Mouse (Mus musculus) thymus, postnatal 14 days (tissue): ENCODE data around the gene Tmem201.
A peak's percentile ranks its signal among the peaks of the same experiment; 100 is the strongest.
"Not testable (repeated sequence)": the region's sequence is repeated elsewhere in the genome, so short reads cannot be mapped to it uniquely, and the experiment has no call there.

Experiments
- DNase-seq: peaks from one replicate; pipeline ENCODE4 v3.0.0; 2021

Tmem201 gene

DNA sequence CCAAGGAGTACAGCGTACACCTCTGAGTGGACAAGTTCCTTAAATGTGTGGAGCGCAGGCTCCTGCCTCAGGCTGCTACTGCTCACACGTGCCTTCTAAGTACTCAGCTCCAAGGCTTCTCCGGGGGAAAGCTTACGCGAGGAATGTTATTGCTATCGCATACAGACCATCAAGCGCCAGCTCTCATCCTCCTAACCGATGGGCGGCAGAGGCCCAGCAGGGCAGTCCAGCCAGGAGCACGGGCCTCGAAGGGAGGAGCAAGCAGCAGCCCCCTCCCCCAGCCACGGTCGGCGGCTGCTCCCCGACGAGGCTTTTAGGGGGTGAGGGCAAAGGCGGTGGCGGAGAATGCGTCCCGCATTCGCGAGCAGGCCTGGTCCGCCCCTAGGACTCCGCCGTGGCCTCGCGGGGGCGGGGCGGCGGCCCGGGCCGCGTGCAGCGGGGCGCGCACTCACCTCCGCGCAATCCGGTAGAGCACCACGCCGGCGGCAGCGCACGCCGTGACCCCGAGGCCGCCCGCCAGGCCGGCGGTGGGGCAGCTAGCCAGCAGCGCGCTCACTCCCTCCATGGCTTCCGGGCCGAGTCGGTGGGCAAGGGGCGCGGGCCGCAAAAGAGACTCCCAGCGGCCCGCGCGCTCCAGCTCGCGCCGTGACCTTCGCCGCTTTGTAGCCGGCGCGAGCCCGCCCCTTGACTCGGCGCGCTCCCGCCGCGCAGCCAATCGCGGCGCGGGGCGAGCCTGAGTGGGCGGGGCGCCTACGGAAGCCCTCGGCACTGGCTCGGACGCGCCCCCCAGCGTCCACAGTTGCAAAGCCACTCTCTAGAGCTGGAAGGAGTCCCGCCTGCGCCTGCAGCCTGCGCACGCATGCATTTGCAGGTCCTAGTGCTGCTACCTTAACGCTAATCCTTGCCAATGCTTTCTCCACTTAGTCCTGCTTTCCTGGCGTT lies at the start of gene Tmem201:
Gene Tmem201 (minus strand): TSS at position 662 of the 942 bp plus-strand sequence.
- DNase-seq = peak; percentile 97

DNA sequence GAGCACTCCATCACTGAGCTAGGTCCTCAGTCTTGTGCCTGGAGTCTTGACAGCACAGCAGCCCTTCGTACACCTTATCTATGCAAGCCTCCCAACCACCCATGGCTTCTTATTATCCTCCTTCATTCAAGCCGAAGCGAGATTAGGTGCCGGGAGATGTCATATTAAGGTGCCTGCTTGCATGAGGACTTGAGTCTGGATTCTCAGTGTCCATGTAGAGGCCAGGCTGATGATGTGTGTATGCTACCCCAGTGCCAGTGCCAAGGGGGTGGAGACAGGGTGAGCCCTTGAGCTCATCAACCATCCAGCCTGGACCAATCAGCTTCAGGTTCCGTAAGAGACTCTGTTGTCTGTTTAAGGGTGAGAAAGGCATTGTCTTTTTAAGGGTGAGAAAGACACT lies 47.1 kb upstream of the Tmem201 start:
- no peak for DNase-seq

DNA sequence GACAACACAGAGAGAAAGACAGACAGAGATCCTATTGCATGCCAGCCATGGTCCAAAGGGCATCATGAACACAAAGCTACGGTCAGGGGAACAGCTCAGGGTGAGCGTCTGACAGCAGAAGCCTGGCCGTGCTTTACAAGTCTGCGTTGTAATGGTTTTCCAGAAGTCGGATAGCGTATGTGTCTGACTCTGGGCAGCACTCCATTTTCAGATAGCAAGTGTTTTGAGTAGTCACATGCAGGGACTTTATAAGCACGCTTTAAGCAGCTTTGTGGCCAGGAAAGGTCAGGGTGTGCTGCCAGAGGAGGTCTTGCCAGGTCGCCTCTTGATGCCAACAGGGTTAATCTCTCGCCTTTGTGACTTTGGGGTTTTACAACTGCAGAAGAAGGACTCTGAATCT lies 46.5 kb upstream of the Tmem201 start:
- no peak for DNase-seq

DNA sequence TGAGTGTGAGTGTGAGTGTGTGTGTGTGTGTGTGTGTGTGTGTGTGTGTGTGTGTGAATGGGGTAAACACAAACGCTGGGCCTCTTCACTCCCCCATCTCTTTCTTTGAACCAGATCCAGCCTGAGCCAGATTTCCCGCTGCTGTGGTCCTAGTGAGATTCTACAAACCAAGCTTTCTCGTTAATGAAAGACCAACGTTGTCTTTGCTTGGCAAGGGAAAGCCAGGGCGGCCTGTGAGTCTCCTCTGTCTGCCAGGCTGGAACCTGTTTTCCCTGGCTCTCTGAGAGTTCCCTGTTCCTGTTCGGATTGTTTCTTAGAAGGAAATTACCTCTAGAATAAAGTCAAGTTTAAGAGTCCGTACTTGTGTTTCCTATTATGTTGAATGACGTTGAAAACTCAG lies 45.1 kb upstream of the Tmem201 start:
- no peak for DNase-seq

DNA sequence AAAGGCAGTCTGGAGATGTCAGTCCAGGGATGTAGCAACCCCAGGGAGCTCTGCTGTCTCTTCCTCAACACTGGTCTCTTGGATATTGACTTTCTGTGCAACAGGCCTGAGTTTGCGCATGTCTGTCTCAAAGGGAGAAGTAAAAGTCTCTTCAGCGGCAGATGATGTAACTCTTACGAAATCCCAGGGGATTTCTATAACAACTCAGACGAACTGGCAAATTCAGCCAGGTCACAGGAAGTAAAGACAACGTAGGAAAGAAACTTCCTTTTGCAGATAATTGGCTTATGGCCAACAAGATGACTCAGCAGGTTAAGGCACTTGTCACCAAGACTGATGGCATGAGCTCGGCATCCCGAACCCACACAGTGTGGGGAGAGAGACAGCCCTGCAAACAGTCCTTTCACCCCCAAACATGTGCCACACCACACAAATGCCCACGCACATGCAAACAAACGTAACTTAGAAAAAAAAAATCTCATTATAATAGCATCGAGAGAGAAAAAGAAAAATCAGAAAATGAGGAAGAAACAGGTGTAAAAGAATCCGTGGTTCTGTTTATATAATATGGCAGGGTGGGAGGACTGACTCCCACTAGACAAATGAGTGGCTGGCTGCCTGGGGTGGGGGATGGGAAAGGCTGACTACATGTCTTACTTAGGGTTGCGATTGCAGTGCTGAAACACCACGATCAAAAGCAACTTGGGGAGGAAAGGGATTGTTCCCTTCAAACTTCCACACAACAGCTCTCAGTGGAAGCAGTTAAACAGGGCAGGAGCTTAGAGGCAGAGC lies 42.9 kb upstream of the Tmem201 start:
- no peak for DNase-seq

DNA sequence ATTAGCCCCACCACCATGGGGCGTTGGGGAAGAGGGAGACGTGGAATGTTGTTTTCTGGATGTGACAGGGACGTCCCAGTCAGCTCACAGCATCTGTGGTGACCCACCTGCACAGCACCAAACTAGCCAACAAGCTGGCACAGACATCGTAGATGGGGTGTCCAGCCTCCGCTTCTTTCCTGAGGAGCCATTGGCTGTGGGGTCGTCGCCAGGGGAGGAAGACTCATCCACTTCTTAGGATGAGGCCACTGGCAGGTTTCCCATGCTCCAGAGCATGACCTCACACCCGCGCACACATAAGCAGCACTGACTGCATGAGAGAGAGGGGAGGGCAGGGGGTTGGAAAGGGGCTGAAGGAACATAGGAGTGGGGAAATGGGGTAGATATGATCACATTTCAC lies 42.1 kb upstream of the Tmem201 start:
- DNase-seq = no peak

DNA sequence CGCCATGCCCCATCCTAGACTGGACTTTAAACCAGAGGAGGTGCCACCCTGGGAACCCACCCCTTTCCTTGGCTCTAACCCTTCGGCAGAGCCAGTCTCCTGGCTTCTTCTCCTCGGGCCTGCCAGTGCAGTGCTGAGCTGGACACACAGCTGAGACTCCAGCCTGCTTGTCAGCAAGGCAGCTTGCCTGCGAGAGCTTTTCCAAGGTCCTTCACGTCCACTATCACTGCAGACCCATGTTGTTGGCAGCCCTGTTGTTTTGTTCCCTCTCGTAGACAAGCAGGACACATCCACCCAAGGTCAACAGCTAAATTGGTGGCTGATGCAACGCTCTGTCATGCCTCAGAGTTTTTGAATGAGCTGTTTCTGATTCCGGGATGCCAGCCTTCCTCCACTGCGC lies 39.3 kb upstream of the Tmem201 start:
- no peak for DNase-seq

DNA sequence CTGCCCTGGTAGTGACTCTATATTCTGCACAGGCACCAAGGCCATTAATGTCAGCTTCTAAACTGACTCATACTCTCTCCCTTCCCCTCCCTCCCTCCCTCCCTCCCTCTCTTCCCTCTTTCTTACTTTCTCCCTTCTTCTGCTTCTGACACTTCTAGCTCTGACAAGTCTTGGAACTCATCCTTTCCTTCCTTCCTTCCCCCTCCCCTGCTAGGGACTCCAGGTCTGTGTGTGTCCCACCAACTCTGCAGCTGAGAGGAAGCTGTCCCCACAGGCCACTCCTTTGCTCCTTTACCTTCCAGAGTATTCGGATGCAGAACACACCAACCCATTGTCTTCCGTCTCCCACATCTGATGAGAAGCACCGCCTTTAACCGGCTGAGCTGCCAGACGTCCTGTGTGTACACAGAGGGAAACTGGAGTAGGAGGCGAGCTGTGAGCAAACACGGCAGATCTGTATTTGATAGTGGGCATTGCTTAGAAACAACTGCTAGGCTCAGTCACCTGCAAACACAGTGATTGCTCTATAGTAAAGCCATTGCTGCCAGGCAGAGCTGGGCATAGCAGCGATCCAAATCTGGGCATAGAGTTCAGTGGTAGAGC lies 38.0 kb upstream of the Tmem201 start:
- no peak for DNase-seq

DNA sequence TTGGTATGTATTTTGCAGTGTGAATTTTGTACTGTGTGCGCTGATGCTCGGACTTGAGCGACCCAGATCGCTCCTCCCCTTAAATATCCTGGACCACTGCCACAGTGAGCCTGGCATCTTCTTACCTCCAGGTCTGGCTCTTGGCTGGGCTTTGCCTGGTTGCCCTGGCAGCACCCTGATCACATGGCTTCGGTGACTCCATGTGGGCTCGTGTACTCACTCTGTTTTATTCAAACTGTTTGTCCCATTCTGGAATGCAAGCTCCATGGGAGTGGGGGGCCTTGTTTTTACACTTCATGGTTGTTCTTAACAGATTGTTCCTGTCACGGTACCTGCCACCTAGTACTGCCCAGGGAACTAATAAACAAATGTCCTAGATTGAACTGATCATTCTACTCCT lies 37.5 kb upstream of the Tmem201 start:
- no peak for DNase-seq

DNA sequence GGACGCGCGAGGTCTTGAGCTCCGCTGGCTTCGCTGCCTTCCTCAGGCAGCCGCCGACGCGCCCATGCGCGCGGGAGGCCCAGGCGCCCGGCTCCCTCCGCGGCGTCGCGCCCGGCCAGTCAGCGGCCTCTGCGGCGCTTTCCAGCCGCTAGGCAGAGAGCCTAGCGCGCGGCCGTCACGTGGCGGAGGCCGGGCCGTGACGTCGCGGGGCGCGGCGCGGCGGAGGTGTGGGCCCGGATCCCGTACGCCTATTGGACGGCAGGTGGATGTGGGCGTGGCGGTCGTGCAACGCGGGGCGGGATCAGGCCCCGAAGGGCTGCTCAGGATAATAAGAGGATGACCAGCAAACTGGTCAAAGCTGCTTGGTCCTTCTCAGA lies 36.2 kb upstream of the Tmem201 start, which contains the start of gene Slc25a33:
Gene Slc25a33 (minus strand): TSS at position 184 of the 377 bp plus-strand sequence.
- DNase-seq = peak; percentile 91

DNA sequence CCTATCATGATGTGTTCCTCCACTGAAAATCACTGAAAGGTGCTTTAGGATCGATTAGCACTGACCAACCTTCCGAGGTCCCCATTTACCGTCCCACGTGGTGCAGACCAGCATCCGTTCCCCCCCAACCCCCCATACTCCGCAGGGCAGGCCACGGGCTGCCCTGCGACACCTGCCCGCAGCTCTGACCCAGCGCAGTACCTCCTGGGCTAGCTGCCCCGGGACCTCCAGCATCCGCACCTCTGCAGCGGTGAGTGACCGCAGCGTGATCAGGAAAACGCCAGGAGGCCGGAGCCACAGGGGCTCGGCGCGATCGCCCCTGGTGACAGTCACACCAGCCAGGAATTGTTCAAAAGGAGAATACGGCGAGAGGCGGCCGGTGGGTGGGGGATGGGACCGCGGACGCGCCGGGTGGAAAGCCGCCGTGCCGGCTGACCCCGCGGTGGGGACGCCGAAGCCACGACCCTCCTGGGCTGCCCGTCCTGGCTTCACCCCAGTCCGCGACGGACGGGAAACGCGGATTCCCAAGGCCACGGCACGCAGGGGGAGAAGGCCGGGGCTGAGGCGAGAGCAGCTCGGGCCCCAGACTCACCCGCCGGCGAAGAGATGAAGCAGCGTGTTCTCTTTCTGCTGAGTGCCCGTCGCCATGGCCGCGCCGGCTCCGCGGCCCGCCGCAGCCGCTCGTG lies 35.7 kb upstream of the Tmem201 start:
- DNase-seq = no peak

DNA sequence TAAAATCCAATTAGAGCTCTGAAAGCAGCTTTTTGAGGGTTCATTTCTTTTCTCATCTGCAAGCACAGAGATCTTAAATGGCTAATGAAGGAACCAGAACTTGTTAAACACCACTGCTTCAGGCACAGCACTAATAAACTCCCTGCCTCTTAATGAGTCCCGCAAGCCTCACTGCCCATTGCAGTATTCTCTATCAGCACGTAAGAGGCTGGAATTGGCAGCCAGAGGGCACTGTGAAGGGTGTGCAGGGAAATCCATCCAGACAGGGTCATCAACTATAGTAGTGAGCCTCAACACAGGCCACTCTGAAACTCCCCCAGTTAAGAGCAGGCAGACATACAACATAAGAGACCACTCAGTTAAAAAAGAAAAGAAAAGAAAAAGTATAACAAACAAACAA lies 34.5 kb upstream of the Tmem201 start:
- no peak for DNase-seq

DNA sequence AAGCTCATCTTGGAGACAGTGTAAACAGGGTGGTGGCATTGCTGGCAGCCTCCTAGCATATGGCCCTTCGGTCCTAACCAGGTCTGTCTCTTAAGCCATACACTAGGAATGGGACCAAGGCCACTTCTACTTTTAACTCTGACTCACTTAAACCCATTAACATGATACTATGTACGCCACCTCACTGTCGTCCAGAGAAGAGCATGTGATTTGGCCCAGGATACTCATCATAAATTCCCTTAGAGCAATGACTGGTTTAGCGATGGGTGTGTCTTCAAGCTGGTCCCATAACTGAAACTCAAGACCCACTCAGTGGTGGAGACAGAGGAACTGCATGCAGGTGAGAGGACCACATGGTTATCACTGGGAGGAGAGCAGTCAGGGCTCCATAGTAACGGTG lies 27.4 kb upstream of the Tmem201 start:
- no peak for DNase-seq

DNA sequence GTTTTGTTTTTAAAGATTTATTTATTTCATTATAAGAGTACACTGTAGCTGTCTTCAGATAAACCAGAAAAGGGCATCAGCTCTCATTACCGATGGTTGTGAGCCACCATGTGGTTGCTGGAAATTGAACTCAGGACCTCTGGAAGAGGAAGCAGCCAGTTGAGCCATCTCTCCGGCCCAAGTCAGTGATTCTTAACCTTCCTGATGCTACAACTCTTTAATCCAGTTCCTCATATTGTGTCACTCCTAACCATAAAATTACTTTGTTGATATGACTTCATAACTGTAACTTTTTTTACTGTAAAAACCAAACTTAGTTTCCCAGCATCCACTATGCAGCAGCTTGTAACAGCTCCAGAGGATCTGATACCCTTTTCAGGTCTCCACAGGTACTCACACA lies 25.5 kb upstream of the Tmem201 start:
- no peak for DNase-seq

DNA sequence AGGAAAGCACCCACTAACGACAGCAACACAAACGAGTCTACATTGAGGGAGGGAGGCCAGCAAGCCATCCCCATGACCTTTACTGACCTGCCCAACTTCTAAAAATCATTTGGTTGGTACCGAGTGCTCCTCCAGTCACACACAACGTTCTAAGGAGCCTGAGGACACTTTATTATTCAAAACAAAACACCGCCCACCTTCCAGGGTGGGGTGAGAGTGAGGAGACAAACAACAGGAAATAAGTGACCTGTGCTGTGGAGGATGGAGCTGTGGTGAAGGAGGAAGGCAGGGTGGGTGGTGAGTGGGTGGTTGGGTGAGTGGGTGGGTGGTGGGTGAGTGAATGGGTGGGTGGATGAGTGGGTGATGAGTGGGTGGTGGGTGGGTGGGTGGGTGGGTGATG lies 21.7 kb upstream of the Tmem201 start:
- no peak for DNase-seq

DNA sequence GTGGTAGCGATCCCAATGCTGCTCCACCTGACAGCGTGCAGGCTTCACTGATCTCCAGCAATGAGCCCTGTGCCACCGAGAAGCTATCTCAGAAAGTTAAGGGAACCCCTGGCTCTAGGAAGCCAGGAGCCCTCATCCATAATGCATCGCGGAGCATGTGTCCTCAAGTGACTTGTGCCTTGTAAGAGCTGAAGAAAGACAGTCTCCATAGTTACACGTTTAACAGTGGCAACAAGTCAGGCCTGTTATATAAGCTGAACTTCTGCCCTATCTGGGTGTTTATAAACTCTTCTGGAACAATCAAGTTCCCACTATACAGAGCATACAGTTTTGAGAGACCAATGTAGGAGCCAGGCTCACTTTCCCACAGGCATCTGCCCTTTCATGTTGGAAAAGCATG lies 20.6 kb upstream of the Tmem201 start:
- DNase-seq = no peak

DNA sequence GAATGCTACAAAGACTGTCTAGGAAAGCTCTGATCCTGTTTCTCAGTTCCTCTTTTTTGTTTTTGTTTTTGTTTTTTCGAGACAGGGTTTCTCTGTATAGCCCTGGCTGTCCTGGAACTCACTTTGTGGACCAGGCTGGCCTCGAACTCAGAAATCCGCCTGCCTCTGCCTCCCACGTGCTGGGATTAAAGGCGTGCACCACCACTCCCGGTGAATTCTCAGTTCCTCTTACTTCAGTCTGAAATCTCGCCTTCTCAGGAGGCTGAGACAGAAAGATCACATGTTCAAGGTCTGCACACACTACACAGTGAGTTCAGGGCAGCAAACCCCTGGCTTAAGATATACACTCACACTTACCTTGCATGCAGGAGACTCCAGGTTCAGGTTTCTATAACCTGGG lies 18.7 kb upstream of the Tmem201 start:
- not testable (repeated sequence) for DNase-seq

DNA sequence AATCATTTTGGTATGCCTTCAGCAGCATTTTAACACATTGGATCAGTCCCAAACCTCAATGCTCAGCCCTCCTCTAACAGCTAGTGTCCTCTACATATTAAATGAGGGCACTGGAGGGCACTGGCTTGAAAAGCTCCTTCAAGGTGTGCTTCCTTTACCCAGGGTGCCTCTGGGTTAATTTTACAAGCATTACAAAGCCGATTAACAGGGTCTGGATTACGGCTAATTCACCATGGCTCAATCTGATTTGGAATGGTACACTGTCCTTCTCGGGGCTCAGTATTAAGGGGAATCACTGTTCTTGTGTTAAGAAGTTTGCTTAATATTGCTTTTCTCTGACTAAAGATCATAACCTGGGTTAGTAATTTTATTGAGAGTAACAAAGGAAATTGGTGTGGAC lies 15.0 kb upstream of the Tmem201 start:
- DNase-seq = no peak

DNA sequence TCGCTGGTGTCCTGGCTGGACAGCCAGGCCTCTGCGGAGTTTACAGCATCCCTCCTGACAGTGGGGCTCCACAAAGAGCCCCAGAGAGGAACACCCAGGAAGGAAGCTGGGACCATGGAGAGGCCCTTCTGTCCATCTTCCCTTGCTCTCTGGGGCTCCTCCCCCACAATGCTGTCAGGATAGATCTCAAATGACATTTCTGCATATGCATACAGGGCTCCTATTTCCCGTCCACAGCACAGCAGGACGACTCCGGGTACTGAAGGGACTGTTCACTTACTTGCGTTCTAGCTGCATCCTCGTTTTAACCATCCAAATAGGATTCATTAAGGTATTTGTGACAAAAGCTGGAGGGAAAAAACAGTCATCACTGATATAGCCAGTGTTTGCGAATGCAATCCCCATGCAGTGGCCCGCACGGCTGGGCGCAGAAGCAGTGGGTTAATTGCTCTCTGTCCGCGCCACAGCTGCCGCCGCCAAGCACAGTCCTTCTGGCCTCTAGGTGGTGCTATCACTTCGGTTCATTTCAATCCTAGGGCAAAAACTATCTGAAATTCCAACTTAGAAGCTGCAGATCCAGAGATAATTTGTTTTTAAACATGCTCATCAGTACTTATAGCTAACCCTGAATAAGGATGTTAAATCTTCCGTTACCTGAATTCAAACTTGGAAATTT lies 14.4 kb upstream of the Tmem201 start:
- peak; percentile 51 for DNase-seq

DNA sequence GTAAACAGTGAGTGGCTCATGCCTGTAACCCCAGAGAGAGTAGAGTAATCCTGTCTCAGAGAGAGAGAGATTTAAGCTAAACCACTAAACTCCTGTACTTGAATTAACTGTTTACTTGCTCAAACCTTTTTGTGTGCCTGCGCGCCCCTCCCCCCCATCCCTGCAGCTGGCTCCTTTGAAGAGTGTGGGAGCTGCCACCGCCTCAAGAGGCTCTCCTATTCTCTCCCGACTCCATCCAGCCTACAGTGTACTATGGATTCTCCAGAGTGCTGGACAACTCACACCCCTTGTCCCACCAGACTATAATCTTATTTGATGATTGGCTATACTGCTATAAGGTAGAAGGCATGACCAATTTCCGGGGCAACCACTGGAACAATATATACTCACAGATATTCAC lies 12.8 kb upstream of the Tmem201 start:
- no peak for DNase-seq

DNA sequence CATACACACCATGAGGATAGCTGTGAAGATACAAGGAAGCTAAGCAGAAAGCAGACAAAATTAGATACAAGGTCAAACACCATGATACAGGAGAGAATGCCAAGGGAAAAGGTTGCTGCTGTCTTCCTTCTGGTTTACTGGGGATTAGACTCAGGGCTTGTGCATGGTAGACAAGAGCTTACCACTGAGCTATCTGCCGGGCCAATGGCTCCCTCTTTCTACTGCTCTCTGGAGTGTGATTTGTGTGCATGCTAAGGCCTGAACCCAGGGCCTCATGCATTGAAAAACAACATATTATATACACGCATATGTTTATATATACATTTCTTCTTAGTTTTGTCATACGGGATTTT lies 11.8 kb upstream of the Tmem201 start:
- not testable (repeated sequence) for DNase-seq

DNA sequence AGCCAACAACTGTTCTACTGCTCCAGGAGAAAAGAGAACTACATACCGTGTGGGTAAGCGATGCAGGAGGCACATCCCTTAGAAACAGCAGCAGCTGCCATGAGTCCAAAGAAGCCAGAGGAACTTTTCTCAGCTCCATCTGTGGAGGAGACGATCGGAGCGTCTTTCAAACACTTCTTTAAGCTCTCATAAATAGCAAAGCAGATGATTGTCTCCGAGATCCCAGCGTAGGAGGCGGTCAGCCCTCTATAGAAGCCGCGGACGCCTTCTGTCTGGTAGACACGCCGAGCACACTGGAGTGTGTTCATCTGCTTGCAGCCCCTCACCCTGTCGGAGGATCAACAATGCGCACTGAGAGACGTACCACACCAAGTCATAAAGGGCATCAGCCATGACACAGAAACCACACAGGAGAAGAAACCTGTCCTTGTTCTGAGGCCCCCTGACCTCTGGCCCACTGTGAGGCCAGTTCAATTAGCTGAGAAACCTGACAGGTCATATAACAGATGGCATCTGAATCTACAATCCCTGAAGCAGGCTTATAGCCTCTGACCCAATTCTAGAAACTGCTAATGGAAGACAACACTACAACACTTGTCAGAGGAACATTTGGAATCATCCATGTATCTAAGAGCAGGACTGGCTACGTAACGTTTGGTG lies 11.3 kb upstream of the Tmem201 start:
- DNase-seq = no peak
